Comparison of ENCODE assay signal across 22 mouse cellular contexts in genomic region chr12:107921566-107921965, GRCm38 (mm10).
DNase-seq lines count a peak whose midpoint lies in the region; ATAC-seq and TF ChIP-seq lines count a peak whose summit lies in the region.
"Had no signal": no experiment of that assay in that cellular context is flagged by ENCODE, and none has a peak within 500 bp of the region (broad histone marks: within the 10 kb centered on the region; RNA-seq: fewer than 3 reads in every experiment).

No protein-coding gene starts in this region.

- H3K4me2 ChIP-seq in heart, embryonic 16.5 days (ENCODE audit: low read depth, low read length), result no peak overlapping the region
- no peak overlapping the region for H3K4me2 ChIP-seq in midbrain, postnatal 0 days (ENCODE audit: low read depth, low read length, poor library complexity, severe bottlenecking)
- H3K4me2 ChIP-seq in forebrain, postnatal 0 days (ENCODE audit: low read depth), result no peak overlapping the region
- H3K4me2 ChIP-seq: embryonic facial prominence, embryonic 15.5 days; heart, embryonic 15.5 days; hindbrain, embryonic 15.5 days; liver, embryonic 12.5 days; lung, embryonic 15.5 days; midbrain, embryonic 12.5 days; neural tube, embryonic 13.5 days had no signal

- no peak for TF ChIP-seq CTCF in midbrain, postnatal 0 days (IDR thresholded peaks at IDR 0.05)
- TF ChIP-seq CTCF in forebrain, postnatal 0 days (IDR thresholded peaks at IDR 0.05; ENCODE audit: low read depth), result no peak

- no peak overlapping the region for H3K4me3 ChIP-seq in heart, embryonic 16.5 days (ENCODE audit: low read length)
- no peak overlapping the region for H3K4me3 ChIP-seq in midbrain, embryonic 10.5 days
- no peak overlapping the region for H3K4me3 ChIP-seq in midbrain, postnatal 0 days (ENCODE audit: low read depth, low read length)
- H3K4me3 ChIP-seq in forebrain, postnatal 0 days (ENCODE audit: low read depth, low read length), result no peak overlapping the region
- H3K4me3 ChIP-seq: embryonic facial prominence, embryonic 15.5 days; heart, embryonic 15.5 days; hindbrain, embryonic 15.5 days; liver, embryonic 12.5 days; lung, embryonic 15.5 days; midbrain, embryonic 12.5 days; neural tube, embryonic 13.5 days had no signal

- intact Hi-C loops in heart, postnatal 36 days (cut with DNase I), result no loop called here

- H3K36me3 ChIP-seq in heart, embryonic 16.5 days (ENCODE audit: control insufficient read depth, insufficient read depth), result peaks cover 8% of the 10 kb centered on the region
- peaks cover 12% of the 10 kb centered on the region for H3K36me3 ChIP-seq in midbrain, embryonic 10.5 days
- peaks cover 3% of the 10 kb centered on the region for H3K36me3 ChIP-seq in midbrain, postnatal 0 days (ENCODE audit: insufficient read depth, low read length)
- peaks cover 7% of the 10 kb centered on the region for H3K36me3 ChIP-seq in forebrain, postnatal 0 days (ENCODE audit: insufficient read depth)

- no peak overlapping the region for H3K27ac ChIP-seq in heart, embryonic 16.5 days (ENCODE audit: low read length)
- peak overlapping the region; percentile 25; the same call in 1 of the 2 replicates for H3K27ac ChIP-seq in midbrain, embryonic 10.5 days (replicated peaks)
- no peak overlapping the region for H3K27ac ChIP-seq in midbrain, postnatal 0 days (ENCODE audit: low read depth, low read length)
- H3K27ac ChIP-seq in forebrain, postnatal 0 days (ENCODE audit: low read depth, low read length), result peak overlapping the region; percentile 29; the same call in 1 of the 2 replicates
- H3K27ac ChIP-seq: heart, embryonic 15.5 days; hindbrain, embryonic 15.5 days; liver, embryonic 12.5 days; lung, embryonic 15.5 days; macrophage had no signal

- no peak overlapping the region for H3K9ac ChIP-seq in heart, embryonic 16.5 days (ENCODE audit: low read length)
- no peak overlapping the region for H3K9ac ChIP-seq in midbrain, postnatal 0 days (replicated peaks; ENCODE audit: low read length, poor library complexity, severe bottlenecking)
- H3K9ac ChIP-seq in forebrain, postnatal 0 days, result 0 out of 2 replicates have a peak overlapping the region, but pooled peaks have one; percentile 10
- H3K9ac ChIP-seq: embryonic facial prominence, embryonic 15.5 days; heart, embryonic 15.5 days; hindbrain, embryonic 15.5 days; liver, embryonic 12.5 days; lung, embryonic 15.5 days; midbrain, embryonic 12.5 days; neural tube, embryonic 13.5 days had no signal

- DNase-seq in heart, postnatal 36 days, result no peak
- DNase-seq in midbrain, embryonic 10.5 days (ENCODE audit: low spot score), result no peak
- no peak for DNase-seq in midbrain, postnatal 0 days (ENCODE audit: low spot score)
- no peak for DNase-seq in forebrain, postnatal 0 days
- DNase-seq in kidney, postnatal 10 days, result no peak
- DNase-seq: adrenal gland, postnatal 14 days; cerebellum, adult 9-11 months; kidney, adult 18-20 months; kidney, postnatal 25 days; layer of hippocampus, adult 9-11 months had no signal

- peaks cover 17% of the 10 kb centered on the region for H3K4me1 ChIP-seq in heart, embryonic 16.5 days (ENCODE audit: control insufficient read depth, insufficient read depth, low read length)
- H3K4me1 ChIP-seq in midbrain, embryonic 10.5 days, result peaks cover 33% of the 10 kb centered on the region
- no peaks in the 10 kb centered on the region for H3K4me1 ChIP-seq in midbrain, postnatal 0 days (ENCODE audit: insufficient read depth, low read length)
- H3K4me1 ChIP-seq in forebrain, postnatal 0 days (ENCODE audit: insufficient read depth), result peaks cover 14% of the 10 kb centered on the region; the same call in 1 of the 2 replicates
- H3K4me1 ChIP-seq: liver, embryonic 12.5 days had no signal

- H3K27me3 ChIP-seq in heart, embryonic 16.5 days (ENCODE audit: control insufficient read depth, insufficient read depth, low read length), result no peaks in the 10 kb centered on the region
- no peaks in the 10 kb centered on the region for H3K27me3 ChIP-seq in midbrain, embryonic 10.5 days (ENCODE audit: low read depth, poor library complexity, severe bottlenecking)
- no peaks in the 10 kb centered on the region for H3K27me3 ChIP-seq in midbrain, postnatal 0 days (ENCODE audit: insufficient read depth, low read length)
- H3K27me3 ChIP-seq in forebrain, postnatal 0 days (ENCODE audit: insufficient read depth, low read length), result no peaks in the 10 kb centered on the region
- H3K27me3 ChIP-seq: embryonic facial prominence, embryonic 15.5 days; heart, embryonic 15.5 days; hindbrain, embryonic 15.5 days; liver, embryonic 12.5 days; midbrain, embryonic 12.5 days; neural tube, embryonic 13.5 days had no signal

- ATAC-seq in heart, embryonic 16.5 days (replicated peaks; ENCODE audit: extremely low read depth, insufficient read depth, low FRiP score), result 0 out of 2 replicates have a peak, but pooled peaks have one; percentile 10
- ATAC-seq in midbrain, postnatal 0 days (ENCODE audit: low FRiP score), result no peak
- ATAC-seq in activated CD4-positive, CD25-positive, alpha-beta regulatory T cell, adult 4 months, result peak; percentile 37
- ATAC-seq in forebrain, postnatal 0 days, result no peak
- no peak for ATAC-seq in megakaryocyte-erythroid progenitor cell, adult 5-6 weeks (replicated peaks; ENCODE audit: low FRiP score, low TSS enrichment, poor library complexity, severe bottlenecking)
- ATAC-seq: liver, embryonic 12.5 days; Patski had no signal

- 41% methylated on average over 7 of the region's 7 CpGs for WGBS in heart, embryonic 16.5 days
- 91% methylated on average over 7 of the region's 7 CpGs for WGBS in midbrain, embryonic 10.5 days
- WGBS in midbrain, postnatal 0 days, result 87% methylated on average over 7 of the region's 7 CpGs
- 80% methylated on average over 7 of the region's 7 CpGs for WGBS in forebrain, postnatal 0 days

- H3K9me3 ChIP-seq in heart, embryonic 16.5 days (replicated peaks; ENCODE audit: control insufficient read depth, low read length), result peaks cover under 1% of the 10 kb centered on the region; the same call in 1 of the 2 replicates
- H3K9me3 ChIP-seq in midbrain, embryonic 10.5 days (replicated peaks), result peaks cover 12% of the 10 kb centered on the region
- peaks cover 3% of the 10 kb centered on the region; the same call in 1 of the 2 replicates for H3K9me3 ChIP-seq in midbrain, postnatal 0 days (ENCODE audit: low read length)
- no peaks in the 10 kb centered on the region for H3K9me3 ChIP-seq in forebrain, postnatal 0 days (ENCODE audit: low read length)
- H3K9me3 ChIP-seq: heart, embryonic 15.5 days; hindbrain, embryonic 15.5 days had no signal

Comparison
In these comparisons a context has a peak if more than half of its experiments do, and no peak if none do; other contexts are left out.
1. H3K27ac ChIP-seq: peak in midbrain, embryonic 10.5 days (single experiment) and forebrain, postnatal 0 days (single experiment); none in heart, embryonic 16.5 days (single experiment) and midbrain, postnatal 0 days (single experiment).
2. ATAC-seq: peak in heart, embryonic 16.5 days (single experiment) and activated CD4-positive, CD25-positive, alpha-beta regulatory T cell, adult 4 months (single experiment); none in midbrain, postnatal 0 days (single experiment), forebrain, postnatal 0 days (single experiment) and megakaryocyte-erythroid progenitor cell, adult 5-6 weeks (single experiment).